Mouse (Mus musculus): Measurements from ENCODE around the gene Zfp874a. TPM values are rescaled to one million over a fixed set of nuclear protein-coding genes. Genes with fewer than 3 reads are reported as not detected.
A peak's percentile ranks its signal among the peaks of the same experiment; 100 is the strongest.

Gene Zfp874a
- 0.08 and 0.58 TPM in 2 replicates for polyA plus RNA-seq (2012; rRNA removed)

- H3K27ac ChIP-seq (ENCODE audit: insufficient read depth, low read depth, low read length), result no peak within 1 kb of the TSS
- peaks cover 6% of the 10 kb centered on the region for H3K36me3 ChIP-seq (ENCODE audit: control insufficient read depth, insufficient read depth, low read length)
- H3K4me3 ChIP-seq (ENCODE audit: low read depth, low read length), result peak within 1 kb of the TSS; percentile 82
- no peaks in the 10 kb centered on the region for H3K27me3 ChIP-seq (ENCODE audit: control insufficient read depth, insufficient read depth, low read length)
- no peak for TF ChIP-seq CTCF (IDR thresholded peaks at IDR 0.05; ENCODE audit: extremely low read depth, insufficient read length, insufficient replicate concordance, low read depth, low read length)
- TF ChIP-seq POLR2A (IDR thresholded peaks at IDR 0.05; ENCODE audit: low read depth, low read length), result no peak
- WGBS, result under 1% methylated on average over 20 of the region's 20 CpGs
- no peaks in the 10 kb centered on the region for H3K4me1 ChIP-seq (ENCODE audit: control insufficient read depth, insufficient read depth, insufficient read length, low read length)
Measured at GRCm38 (mm10) chr13:67451172-67452020, at the start of gene Zfp874a. Gene Zfp874a, minus strand, starts transcription at chr13:67451624.

GRCm38 (mm10) chr13:67500908-67501307 is 49.5 kb upstream of the Zfp874a start:
- TF ChIP-seq POLR2A (IDR thresholded peaks at IDR 0.05; ENCODE audit: low read depth, low read length) (no peak), CTCF (IDR thresholded peaks at IDR 0.05; ENCODE audit: extremely low read depth, insufficient read length, insufficient replicate concordance, low read depth, low read length) (no peak)
- 90% methylated on average over 1 of the region's 1 CpGs for WGBS
- peaks cover 2% of the 10 kb centered on the region; the same call in 1 of the 2 replicates for H3K4me1 ChIP-seq (ENCODE audit: control insufficient read depth, insufficient read depth, insufficient read length, low read length)
- no peaks in the 10 kb centered on the region for H3K27me3 ChIP-seq (ENCODE audit: control insufficient read depth, insufficient read depth, low read length)
- H3K36me3 ChIP-seq (ENCODE audit: control insufficient read depth, insufficient read depth, low read length), result no peaks in the 10 kb centered on the region
- H3K27ac ChIP-seq (ENCODE audit: insufficient read depth, low read depth, low read length), result no peak overlapping the region
- no peak overlapping the region for H3K4me3 ChIP-seq (ENCODE audit: low read depth, low read length)

GRCm38 (mm10) chr13:67500084-67500719 is 48.8 kb upstream of the Zfp874a start, which contains the start of gene Zfp58:
Gene Zfp58, minus strand, starts transcription at chr13:67500555.
- TF ChIP-seq CTCF (IDR thresholded peaks at IDR 0.05; ENCODE audit: extremely low read depth, insufficient read length, insufficient replicate concordance, low read depth, low read length) (no peak), POLR2A (IDR thresholded peaks at IDR 0.05; ENCODE audit: low read depth, low read length) (peak; percentile 41; the same call in 1 of the 2 replicates)
- Histone ChIP-seq H3K27ac (ENCODE audit: insufficient read depth, low read depth, low read length) (no peak within 1 kb of the TSS), H3K4me3 (ENCODE audit: low read depth, low read length) (peak within 1 kb of the TSS; percentile 75), H3K36me3 (ENCODE audit: control insufficient read depth, insufficient read depth, low read length) (no peaks in the 10 kb centered on the region), H3K27me3 (ENCODE audit: control insufficient read depth, insufficient read depth, low read length) (no peaks in the 10 kb centered on the region), H3K4me1 (ENCODE audit: control insufficient read depth, insufficient read depth, insufficient read length, low read length) (peaks cover 2% of the 10 kb centered on the region; the same call in 1 of the 2 replicates)
- under 1% methylated on average over 22 of the region's 22 CpGs for WGBS

- Histone ChIP-seq H3K4me1 (ENCODE audit: control insufficient read depth, insufficient read depth, insufficient read length, low read length) (peaks cover 2% of the 10 kb centered on the region; the same call in 1 of the 2 replicates), H3K4me3 (ENCODE audit: low read depth, low read length) (no peak overlapping the region), H3K36me3 (ENCODE audit: control insufficient read depth, insufficient read depth, low read length) (peaks cover 25% of the 10 kb centered on the region), H3K27ac (ENCODE audit: insufficient read depth, low read depth, low read length) (no peak overlapping the region), H3K27me3 (ENCODE audit: control insufficient read depth, insufficient read depth, low read length) (no peaks in the 10 kb centered on the region)
- no peak for TF ChIP-seq CTCF (IDR thresholded peaks at IDR 0.05; ENCODE audit: extremely low read depth, insufficient read length, insufficient replicate concordance, low read depth, low read length)
- TF ChIP-seq POLR2A (IDR thresholded peaks at IDR 0.05; ENCODE audit: low read depth, low read length), result no peak
- WGBS, result 94% methylated on average over 1 of the region's 1 CpGs
Measured at GRCm38 (mm10) chr13:67495631-67496030, 44.2 kb upstream of the Zfp874a start.

DNA sequence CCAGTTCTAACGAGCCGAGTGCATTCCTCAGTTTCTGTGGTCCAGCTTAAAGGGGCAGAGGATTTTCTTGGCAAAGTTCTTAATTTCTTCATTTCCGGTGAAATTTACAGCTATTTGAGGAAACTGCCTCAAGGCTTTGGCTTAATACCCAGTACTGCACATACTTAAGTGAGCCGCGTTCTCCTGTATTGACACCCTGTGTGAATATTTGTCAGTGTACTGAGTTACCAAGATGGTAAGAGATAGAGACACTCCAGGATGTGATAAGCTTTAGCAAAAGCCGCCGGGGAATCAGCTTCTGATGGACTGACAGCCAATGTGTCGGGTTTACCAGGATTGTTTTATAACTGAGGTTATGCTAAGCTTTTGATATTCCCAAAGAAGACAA is 33.0 kb upstream of the Zfp874a start:
- TF ChIP-seq CTCF (IDR thresholded peaks at IDR 0.05; ENCODE audit: extremely low read depth, insufficient read length, insufficient replicate concordance, low read depth, low read length), result no peak
- TF ChIP-seq POLR2A (IDR thresholded peaks at IDR 0.05; ENCODE audit: low read depth, low read length), result no peak
- Histone ChIP-seq H3K4me1 (ENCODE audit: control insufficient read depth, insufficient read depth, insufficient read length, low read length) (no peaks in the 10 kb centered on the region), H3K36me3 (ENCODE audit: control insufficient read depth, insufficient read depth, low read length) (0 out of 2 replicates have a peak, but pooled peaks cover 1% of the 10 kb centered on the region), H3K27me3 (ENCODE audit: control insufficient read depth, insufficient read depth, low read length) (no peaks in the 10 kb centered on the region), H3K4me3 (ENCODE audit: low read depth, low read length) (peak overlapping the region; percentile 81), H3K27ac (ENCODE audit: insufficient read depth, low read depth, low read length) (peak overlapping the region; percentile 27)
- 20% methylated on average over 8 of the region's 8 CpGs for WGBS

DNA sequence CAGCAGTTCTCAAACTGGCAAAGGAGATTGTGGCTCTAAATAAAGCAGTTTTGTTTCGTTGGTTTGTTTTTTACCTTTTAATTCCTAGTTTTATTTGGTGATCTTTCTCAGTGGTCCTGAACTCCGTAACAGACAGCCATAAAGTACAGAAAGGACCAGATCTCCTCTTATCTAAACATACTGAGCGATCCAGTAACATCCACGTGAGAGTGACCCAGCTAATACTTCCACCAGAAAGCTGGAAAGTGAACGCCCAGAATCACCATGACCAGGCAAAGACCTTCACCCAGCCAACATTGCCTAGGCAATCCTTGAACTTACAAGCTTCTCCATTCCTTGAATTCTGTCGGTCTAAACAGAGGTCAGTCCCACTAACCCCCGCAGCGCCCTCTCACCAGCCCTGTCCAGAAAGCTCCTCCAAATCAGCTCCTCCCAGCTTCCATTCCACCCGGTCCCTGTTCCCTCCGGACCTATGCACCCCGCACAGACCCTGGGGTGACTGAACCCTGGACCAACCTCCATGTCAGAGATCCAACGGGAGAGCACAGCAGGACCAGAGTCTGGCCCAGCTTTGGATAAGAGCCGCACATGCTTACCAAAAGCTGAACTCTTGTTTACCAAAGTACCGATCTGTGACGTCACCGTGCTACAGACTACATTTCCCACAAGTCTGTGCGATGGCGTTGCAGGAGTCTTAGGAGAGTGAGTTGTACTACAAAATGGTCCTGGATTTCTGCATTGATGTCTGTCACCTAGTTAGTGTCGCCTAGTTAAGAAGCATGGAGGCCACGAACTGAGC is 32.4 kb upstream of the Zfp874a start, which contains the start of gene Zfp874b:
Zfp874b (minus strand) TSS at position 634 of the 799 bp plus-strand sequence.
- 2% methylated on average over 20 of the region's 20 CpGs for WGBS
- TF ChIP-seq POLR2A (IDR thresholded peaks at IDR 0.05; ENCODE audit: low read depth, low read length) (no peak), CTCF (IDR thresholded peaks at IDR 0.05; ENCODE audit: extremely low read depth, insufficient read length, insufficient replicate concordance, low read depth, low read length) (no peak)
- Histone ChIP-seq H3K27me3 (ENCODE audit: control insufficient read depth, insufficient read depth, low read length) (no peaks in the 10 kb centered on the region), H3K4me1 (ENCODE audit: control insufficient read depth, insufficient read depth, insufficient read length, low read length) (no peaks in the 10 kb centered on the region), H3K36me3 (ENCODE audit: control insufficient read depth, insufficient read depth, low read length) (0 out of 2 replicates have a peak, but pooled peaks cover 1% of the 10 kb centered on the region), H3K4me3 (ENCODE audit: low read depth, low read length) (peak within 1 kb of the TSS; percentile 81), H3K27ac (ENCODE audit: insufficient read depth, low read depth, low read length) (peak within 1 kb of the TSS; percentile 50)

Data from small intestine, adult 2 months (tissue).